Mouse (Mus musculus) MEL (cell line): ENCODE data around the gene Cox7b. TPM values are rescaled to one million over a fixed set of nuclear protein-coding genes. Genes with fewer than 3 reads are reported as not detected.

Experiments
- DNase-seq: peaks from one replicate; pipeline ENCODE4 v3.0.0; 2011; ENCODE audit warnings: low read depth, low spot score
- H3K27ac ChIP-seq: 2 replicates; pipeline ENCODE4 v1.5.1; 2012; ENCODE audit warnings: low read depth, mild to moderate bottlenecking, control low read depth, low read length, moderate library complexity; ENCODE audit not compliant: control insufficient read depth
- H3K27me3 ChIP-seq, 2 experiments: fragments of 150-350 bp in 1 of 2; sonication (generic) in 1 of 2; 2 replicates each; pipeline ENCODE4 v1.6.1; 2012; ENCODE audit warnings: low read length in 2 of 2, mild to moderate bottlenecking in 2 of 2, improper control_type of control experiment in 1 of 2, moderate library complexity in 1 of 2; ENCODE audit not compliant: insufficient read depth in 2 of 2, control insufficient read depth in 1 of 2
- H3K36me3 ChIP-seq, 2 experiments: 2 replicates each; pipeline ENCODE4 v1.6.1; 2012 to 2014; ENCODE audit warnings: low read length in 2 of 2, improper control_type of control experiment in 1 of 2, inconsistent platforms in 1 of 2, mild to moderate bottlenecking in 1 of 2; ENCODE audit not compliant: insufficient read depth in 2 of 2, control insufficient read depth in 1 of 2
- H3K4me1 ChIP-seq, 2 experiments: fragments of 150-350 bp in 1 of 2; sonication (generic) in 1 of 2; 2 replicates each; pipeline ENCODE4 v1.6.1; 2012; ENCODE audit warnings: low read length in 2 of 2, improper control_type of control experiment in 1 of 2, mild to moderate bottlenecking in 1 of 2; ENCODE audit not compliant: insufficient read depth in 2 of 2, control insufficient read depth in 1 of 2
- H3K4me3 ChIP-seq, 2 experiments: fragments of 150-350 bp in 1 of 2; sonication (generic) in 1 of 2; 2 replicates each; pipeline ENCODE4 v1.5.1; 2012; ENCODE audit warnings: low read depth in 2 of 2, low read length in 2 of 2, mild to moderate bottlenecking in 2 of 2, moderate library complexity in 2 of 2, control low read depth in 1 of 2, improper control_type of control experiment in 1 of 2; ENCODE audit not compliant: control insufficient read depth in 1 of 2, insufficient read depth in 1 of 2
- H3K79me2 ChIP-seq: 2 replicates; pipeline ENCODE4 v1.6.1; 2012; ENCODE audit warnings: mild to moderate bottlenecking, low read length, moderate library complexity; ENCODE audit not compliant: control insufficient read depth, poor library complexity, insufficient read depth
- H3K9ac ChIP-seq: 2 replicates; pipeline ENCODE4 v1.6.1; 2012; ENCODE audit warnings: low read depth, mild to moderate bottlenecking, control low read depth, low read length, moderate library complexity; ENCODE audit not compliant: control insufficient read depth, poor library complexity, severe bottlenecking
- H3K9me3 ChIP-seq: fragments of 150-350 bp; sonication (generic); replicated peaks from 2 replicates; pipeline ENCODE4 v1.6.1; 2012; ENCODE audit warnings: mild to moderate bottlenecking, low read length, improper control_type of control experiment, moderate library complexity; ENCODE audit not compliant: insufficient read depth
- BHLHE40 ChIP-seq: IDR thresholded peaks from 2 replicates; pipeline ENCODE4 v1.6.1; 2012; ENCODE audit warnings: low read depth, mild to moderate bottlenecking, inconsistent platforms, low read length, improper control_type of control experiment, borderline replicate concordance
- CHD1 ChIP-seq: IDR thresholded peaks from 2 replicates; pipeline ENCODE4 v1.6.1; 2012; ENCODE audit warnings: low read depth, mild to moderate bottlenecking, inconsistent platforms, low read length, improper control_type of control experiment
- E2F4 ChIP-seq: IDR thresholded peaks from 2 replicates; pipeline ENCODE4 v1.6.1; 2011; ENCODE audit warnings: low read depth, low read length, improper control_type of control experiment, borderline replicate concordance
- EP300 ChIP-seq, 2 experiments: IDR thresholded peaks; 2 replicates each; pipeline ENCODE4 v1.6.1; 2011; ENCODE audit warnings: improper control_type of control experiment in 2 of 2, low read length in 2 of 2, low read depth in 1 of 2, mild to moderate bottlenecking in 1 of 2
- ETS1 ChIP-seq: IDR thresholded peaks from 2 replicates; pipeline ENCODE4 v1.6.1; 2012; ENCODE audit warnings: low read depth, mild to moderate bottlenecking, inconsistent platforms, low read length, improper control_type of control experiment, moderate library complexity
- GABPA ChIP-seq: IDR thresholded peaks from 2 replicates; pipeline ENCODE4 v1.6.1; 2012; ENCODE audit warnings: low read depth, mild to moderate bottlenecking, inconsistent platforms, low read length, improper control_type of control experiment, moderate library complexity
- GATA1 ChIP-seq: IDR thresholded peaks from 2 replicates; pipeline ENCODE4 v1.6.1; 2011; ENCODE audit warnings: low read depth, low read length, improper control_type of control experiment
- MAX ChIP-seq: IDR thresholded peaks from 2 replicates; pipeline ENCODE4 v1.6.1; 2011; ENCODE audit warnings: low read length, improper control_type of control experiment
- MYB ChIP-seq: IDR thresholded peaks from 2 replicates; pipeline ENCODE4 v1.6.1; 2011; ENCODE audit warnings: mild to moderate bottlenecking, low read depth, low read length, improper control_type of control experiment
- MYC ChIP-seq: IDR thresholded peaks from 2 replicates; pipeline ENCODE4 v1.6.1; 2011; ENCODE audit warnings: low read depth, mild to moderate bottlenecking, low read length, improper control_type of control experiment, moderate library complexity
- NRF1 ChIP-seq: IDR thresholded peaks from 2 replicates; pipeline ENCODE4 v1.6.1; 2014; ENCODE audit warnings: low read depth, mild to moderate bottlenecking, inconsistent platforms, low read length, improper control_type of control experiment, moderate library complexity; ENCODE audit not compliant: poor library complexity, insufficient read depth, severe bottlenecking
- POLR2A ChIP-seq, 2 experiments: IDR thresholded peaks; 2 replicates each; pipeline ENCODE4 v1.6.1; 2011 to 2012; ENCODE audit warnings: low read length in 2 of 2, mild to moderate bottlenecking in 2 of 2, control low read depth in 1 of 2, improper control_type of control experiment in 1 of 2, low read depth in 1 of 2, moderate library complexity in 1 of 2; ENCODE audit not compliant: control insufficient read depth in 1 of 2, insufficient read depth in 1 of 2, poor library complexity in 1 of 2
- POLR2AphosphoS5 ChIP-seq: IDR thresholded peaks from 2 replicates; pipeline ENCODE4 v1.6.1; 2012; ENCODE audit warnings: low read depth, borderline replicate concordance, mild to moderate bottlenecking, inconsistent platforms, low read length, moderate library complexity, mixed read lengths
- RCOR1 ChIP-seq: IDR thresholded peaks from 2 replicates; pipeline ENCODE4 v1.6.1; 2012; ENCODE audit warnings: low read depth, mild to moderate bottlenecking, inconsistent platforms, low read length, improper control_type of control experiment
- SIN3A ChIP-seq: IDR thresholded peaks from 2 replicates; pipeline ENCODE4 v1.6.1; 2012; ENCODE audit warnings: low read length, improper control_type of control experiment, inconsistent platforms
- TAL1 ChIP-seq: IDR thresholded peaks from 2 replicates; pipeline ENCODE4 v1.6.1; 2012; ENCODE audit warnings: mild to moderate bottlenecking, inconsistent platforms, low read length, moderate library complexity, mixed read lengths
- USF2 ChIP-seq, 2 experiments: IDR thresholded peaks; 2 replicates each; pipeline ENCODE4 v1.6.1; 2011 to 2012; ENCODE audit warnings: improper control_type of control experiment in 2 of 2, low read length in 2 of 2, borderline replicate concordance in 1 of 2, inconsistent platforms in 1 of 2, low read depth in 1 of 2, mild to moderate bottlenecking in 1 of 2; ENCODE audit not compliant: insufficient read depth in 1 of 2
- ZC3H11A ChIP-seq: IDR thresholded peaks from 2 replicates; pipeline ENCODE4 v1.6.1; 2012; ENCODE audit warnings: low read depth, mild to moderate bottlenecking, inconsistent platforms, low read length, improper control_type of control experiment
- ZKSCAN1 ChIP-seq: IDR thresholded peaks from 2 replicates; pipeline ENCODE4 v1.6.1; 2012; ENCODE audit warnings: low read depth, mild to moderate bottlenecking, inconsistent platforms, low read length, improper control_type of control experiment, moderate library complexity
- ZNF384 ChIP-seq: IDR thresholded peaks from 2 replicates; pipeline ENCODE4 v1.6.1; 2012; ENCODE audit warnings: low read depth, mild to moderate bottlenecking, inconsistent platforms, low read length, improper control_type of control experiment
- polyA plus RNA-seq, 2 experiments: library from polyadenylated mRNA; stranded (reverse) in 1 of 2; unstranded in 1 of 2; fragments of >175 nt in 1 of 2; fragments of >200 nt in 1 of 2; gene quantifications; 2 replicates each; pipeline versions ENCODE4 v1.2.1 to v1.2.4; 2012; ENCODE audit warnings: low replicate concordance in 2 of 2, low read depth in 1 of 2; ENCODE audit not compliant: insufficient read length in 2 of 2, insufficient read depth in 1 of 2, missing spikeins in 1 of 2
- total RNA-seq: library from RNA; depleted of rRNA; stranded (reverse); fragments of 300-350 nt; gene quantifications from 2 replicates; pipeline ENCODE4 v1.2.3, GENCODE M21; 2012

Cox7b gene
- total and polyA plus RNA-seq, 3 experiments = 245 to 1,065 (median 721) TPM

DNA sequence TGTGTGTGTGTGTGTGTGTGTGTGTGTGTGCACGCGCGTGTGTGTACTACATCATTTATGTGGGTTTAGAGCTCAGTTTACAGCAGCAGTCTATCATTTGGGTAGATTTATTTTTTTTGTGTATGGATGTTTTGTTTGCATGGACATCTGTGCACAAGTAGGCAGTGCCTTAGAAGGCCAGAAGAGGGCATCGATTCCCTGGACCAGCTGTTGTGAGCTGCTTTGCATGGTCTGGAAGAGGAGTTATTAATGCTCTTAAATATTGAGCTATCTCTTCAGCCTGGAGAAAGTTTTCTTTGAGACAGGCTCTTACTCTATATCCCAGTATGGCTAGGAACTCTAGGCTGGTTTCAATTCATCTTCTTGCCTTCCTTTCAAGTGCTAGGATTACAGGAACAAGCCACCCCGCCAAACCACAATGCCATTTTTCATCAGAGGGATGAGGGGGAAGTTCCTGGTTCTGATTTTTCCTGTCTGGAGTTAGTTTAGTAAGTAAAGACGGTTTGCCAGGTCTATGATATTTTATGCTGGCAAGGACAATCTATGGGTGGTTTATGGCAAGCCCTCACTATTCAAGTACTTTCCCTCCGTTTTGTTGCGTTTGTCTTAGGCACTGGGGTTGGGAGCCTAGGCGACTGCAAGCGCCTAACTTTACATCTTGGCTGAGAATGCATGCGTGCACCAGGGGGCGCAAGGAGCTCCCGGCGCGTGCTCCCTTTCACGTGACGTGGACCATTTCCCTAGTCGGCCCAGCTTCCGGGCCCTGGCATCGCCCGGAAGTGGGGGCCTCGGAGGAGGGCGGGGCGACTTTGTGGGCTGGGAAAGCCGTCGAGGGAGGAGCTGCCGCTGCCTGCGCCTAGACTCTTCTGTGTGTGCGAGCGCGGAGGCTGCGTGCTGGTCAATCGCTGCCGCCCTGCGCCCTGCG lies 11.2 kb downstream of the Cox7b start, which contains the start of gene Atp7a (continued):
- peak in 1 of 2 experiments; percentile 39; a peak in 1 of 4 replicates for TF ChIP-seq USF2 (IDR thresholded peaks at IDR 0.05; ENCODE audit: borderline replicate concordance in 1 of 2, insufficient read depth in 1 of 2, low read depth in 1 of 2, low read length in 2 of 2)
- TF ChIP-seq BHLHE40 = peak; percentile 95
- TF ChIP-seq ZC3H11A = peak; percentile 60
- 0 out of 2 replicates have a peak, but pooled peaks have one; percentile 37 for TF ChIP-seq RCOR1
- TF ChIP-seq E2F4 = no peak
- no peak for TF ChIP-seq TAL1
- no peak for TF ChIP-seq EP300 (IDR thresholded peaks at IDR 0.05; ENCODE audit: low read depth in 1 of 2, low read length in 2 of 2)
- TF ChIP-seq ETS1 = peak; percentile 67
- TF ChIP-seq POLR2AphosphoS5 = no peak
- TF ChIP-seq MAX = peak; percentile 85
- peak; percentile 61 to 76 for TF ChIP-seq POLR2A (IDR thresholded peaks at IDR 0.05; ENCODE audit: control insufficient read depth in 1 of 2, insufficient read depth in 1 of 2, low read depth in 1 of 2, low read length in 2 of 2, poor library complexity in 1 of 2)
- no peak for TF ChIP-seq ZKSCAN1

DNA sequence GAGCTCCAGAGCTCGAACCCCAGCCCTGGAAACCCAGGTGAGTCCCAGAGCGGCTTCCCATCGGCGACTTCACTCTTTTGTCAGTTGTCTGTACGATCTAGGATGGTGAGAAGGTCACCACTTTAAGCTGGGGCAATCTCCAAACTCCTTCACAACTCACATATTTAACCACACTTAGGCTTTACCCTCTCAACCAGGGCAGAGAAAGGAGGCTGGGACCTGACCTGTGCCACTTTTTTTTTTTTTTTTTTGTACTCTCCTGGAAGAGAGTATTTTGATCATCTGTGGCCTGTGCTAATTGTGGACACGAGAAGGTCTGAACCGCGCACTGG lies 11.8 kb downstream of the Cox7b start:
- H3K9me3 ChIP-seq = no peaks in the 10 kb centered on the region
- peak overlapping the region; percentile 93 for H3K9ac ChIP-seq
- H3K79me2 ChIP-seq = peaks cover 5% of the 10 kb centered on the region
- peak; percentile 28; the same call in 1 of the 2 replicates for TF ChIP-seq SIN3A
- TF ChIP-seq ZNF384 = 0 out of 2 replicates have a peak, but pooled peaks have one; percentile 7
- TF ChIP-seq RCOR1 = no peak
- no peak for DNase-seq
- H3K27ac ChIP-seq = peak overlapping the region; percentile 54; the same call in 1 of the 2 replicates
- no peaks in the 10 kb centered on the region for H3K27me3 ChIP-seq
- peaks cover 0 to 2% of the 10 kb centered on the region in 2 experiments; a peak in 1 of 4 replicates for H3K4me1 ChIP-seq
- H3K4me3 ChIP-seq = peak overlapping the region; percentile 88 to 96
- no peaks in the 10 kb centered on the region; a peak in 2 of 4 replicates for H3K36me3 ChIP-seq

DNA sequence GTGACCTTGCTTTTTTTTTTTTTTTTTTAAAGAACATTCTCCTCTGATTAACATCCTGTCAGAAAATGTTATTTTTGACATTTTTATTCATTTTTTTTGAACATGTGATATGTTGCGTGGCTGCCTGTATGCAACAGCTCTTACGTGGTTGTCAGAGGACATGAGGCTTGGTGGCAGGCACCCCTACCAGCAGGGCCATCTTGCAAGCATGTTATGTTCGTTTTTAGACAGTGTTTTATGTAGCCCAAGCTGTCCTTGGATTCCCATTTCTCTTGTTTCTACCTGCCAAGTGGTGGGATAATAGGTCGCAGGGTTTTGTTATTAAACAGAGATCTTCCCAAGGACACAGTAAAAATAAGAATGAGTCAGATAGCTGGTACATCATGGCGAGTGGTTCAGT lies 14.7 kb downstream of the Cox7b start:
- Histone ChIP-seq H3K27me3 (no peaks in the 10 kb centered on the region), H3K36me3 (no peaks in the 10 kb centered on the region; a peak in 2 of 4 replicates), H3K79me2 (peaks cover 5% of the 10 kb centered on the region), H3K9ac (no peak overlapping the region), H3K4me1 (peaks cover 0 to 2% of the 10 kb centered on the region in 2 experiments; a peak in 1 of 4 replicates), H3K27ac (no peak overlapping the region), H3K4me3 (no peak overlapping the region), H3K9me3 (no peaks in the 10 kb centered on the region)
- no peak for DNase-seq
- TF ChIP-seq NRF1 (no peak), GATA1 (no peak), GABPA (no peak), MYB (no peak), E2F4 (no peak), CHD1 (no peak), RCOR1 (no peak), ZC3H11A (no peak), POLR2A (IDR thresholded peaks at IDR 0.05; ENCODE audit: control insufficient read depth in 1 of 2, insufficient read depth in 1 of 2, low read depth in 1 of 2, low read length in 2 of 2, poor library complexity in 1 of 2) (no peak), EP300 (IDR thresholded peaks at IDR 0.05; ENCODE audit: low read depth in 1 of 2, low read length in 2 of 2) (no peak), MYC (no peak)
